Mouse (Mus musculus) Muller cell, postnatal 12 days (primary cell): Measurements from ENCODE around the gene Ercc6.
A peak's percentile ranks its signal among the peaks of the same experiment; 100 is the strongest.

ENCODE experiments used
- DNase-seq: peaks from one replicate; pipeline ENCODE4 v3.0.0-alpha.2; 2015; ENCODE audit errors: inconsistent ontology term

The Ercc6 gene

GRCm38 (mm10) chr14:32513336-32514032 lies at the start of gene Ercc6:
TSS of gene Ercc6 (plus strand) at chr14:32513521.
- DNase-seq = peak; percentile 94

- no peak for DNase-seq
Measured at GRCm38 (mm10) chr14:32464601-32465505, 48.5 kb upstream of the Ercc6 start, which contains the start of gene Slc18a3. TSS of gene Slc18a3 (minus strand) at chr14:32464850.

GRCm38 (mm10) chr14:32465506-32465870 lies 47.8 kb upstream of the Ercc6 start:
- DNase-seq = no peak

- DNase-seq = no peak
Measured at GRCm38 (mm10) chr14:32465889-32466288, 47.4 kb upstream of the Ercc6 start, which contains the start of gene Chat. TSS of gene Chat (minus strand) at chr14:32465989.

GRCm38 (mm10) chr14:32467606-32468005 lies 45.7 kb upstream of the Ercc6 start:
- peak; percentile 46 for DNase-seq

GRCm38 (mm10) chr14:32472996-32473395 lies 40.3 kb upstream of the Ercc6 start:
- peak; percentile 51 for DNase-seq

- no peak for DNase-seq
Measured at GRCm38 (mm10) chr14:32476559-32476958, 36.8 kb upstream of the Ercc6 start.

GRCm38 (mm10) chr14:32477581-32477980 lies 35.7 kb upstream of the Ercc6 start:
- no peak for DNase-seq

- DNase-seq = peak; percentile 16
Measured at GRCm38 (mm10) chr14:32482061-32482460, 31.3 kb upstream of the Ercc6 start.

GRCm38 (mm10) chr14:32492521-32492920 lies 20.8 kb upstream of the Ercc6 start:
- peak; percentile 79 for DNase-seq

GRCm38 (mm10) chr14:32496115-32496850 lies 17.0 kb upstream of the Ercc6 start:
- no peak for DNase-seq

- DNase-seq = no peak
Measured at GRCm38 (mm10) chr14:32501303-32501702, 12.0 kb upstream of the Ercc6 start.

- DNase-seq = no peak
Measured at GRCm38 (mm10) chr14:32502764-32503688, 10.3 kb upstream of the Ercc6 start.

- no peak for DNase-seq
Measured at GRCm38 (mm10) chr14:32503897-32504296, 9.4 kb upstream of the Ercc6 start.

GRCm38 (mm10) chr14:32506329-32506728 lies 7.0 kb upstream of the Ercc6 start:
- no peak for DNase-seq

- peak; percentile 32 for DNase-seq
Measured at GRCm38 (mm10) chr14:32507216-32507615, 6.1 kb upstream of the Ercc6 start.

GRCm38 (mm10) chr14:32508105-32508835 lies 5.1 kb upstream of the Ercc6 start:
- DNase-seq = no peak

GRCm38 (mm10) chr14:32509443-32509961 lies 3.8 kb upstream of the Ercc6 start:
- no peak for DNase-seq

- DNase-seq = no peak
Measured at GRCm38 (mm10) chr14:32512912-32513311, 409 bp upstream of the Ercc6 start.

GRCm38 (mm10) chr14:32516086-32516485 lies 2.8 kb downstream of the Ercc6 start:
- DNase-seq = no peak
